Mouse (Mus musculus): ENCODE data around the gene Ulk2.

DNA sequence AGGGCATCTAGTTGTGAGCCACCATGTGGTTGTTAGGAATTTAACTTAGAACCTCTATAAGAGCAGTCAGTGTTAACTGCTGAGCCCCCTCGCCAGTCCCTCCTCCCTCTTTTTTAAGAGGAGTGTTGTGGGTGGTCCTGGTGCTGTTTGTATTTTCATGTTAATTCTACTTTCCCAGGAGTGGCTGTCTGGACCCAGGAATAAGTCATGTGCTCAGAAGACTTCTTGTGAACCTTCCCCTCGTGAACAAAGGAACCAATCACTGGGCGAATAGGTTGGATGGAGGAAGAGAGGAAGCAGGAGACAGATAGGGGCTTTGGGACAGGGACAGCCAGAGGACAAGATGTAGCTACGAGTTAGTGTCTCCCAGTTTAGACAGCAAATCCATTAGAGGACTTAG lies 45.1 kb downstream of the Ulk2 start:
- TF ChIP-seq KAT2A (IDR thresholded peaks at IDR 0.05; ENCODE audit: insufficient replicate concordance, low read length) (no peak), CTCF (conservative IDR thresholded peaks at IDR 0.05 in 1 of 2, IDR thresholded peaks at IDR 0.05 in 1 of 2; ENCODE audit: low read depth in 2 of 2, low read length in 2 of 2) (no peak), NRF1 (IDR thresholded peaks at IDR 0.05; ENCODE audit: low read depth, low read length) (no peak), HCFC1 (IDR thresholded peaks at IDR 0.05; ENCODE audit: low read depth, low read length) (no peak), POLR2A (IDR thresholded peaks at IDR 0.05; ENCODE audit: low read depth, low read length) (no peak), TBP (conservative IDR thresholded peaks at IDR 0.05; ENCODE audit: low read depth, low read length) (no peak), GABPA (IDR thresholded peaks at IDR 0.05; ENCODE audit: insufficient replicate concordance, low read depth, low read length) (no peak), USF1 (IDR thresholded peaks at IDR 0.05; ENCODE audit: low read depth, low read length) (no peak), ZMIZ1 (IDR thresholded peaks at IDR 0.05; ENCODE audit: low read depth, low read length) (no peak)
